Mouse (Mus musculus): Measurements from ENCODE around the gene Ccpg1os. TPM values are rescaled to one million over a fixed set of nuclear protein-coding genes. Genes with fewer than 3 reads are reported as not detected.

Gene Ccpg1os
- total RNA-seq, 2 experiments from 2014 or later = 9.3 to 11.0 TPM

GRCm38 (mm10) chr9:72972435-72972834 lies 12.7 kb downstream of the Ccpg1os start:
- no peak overlapping the region for H3K4me3 ChIP-seq
- DNase-seq (ENCODE audit: low spot score in 2 of 2) = no peak
- H3K27ac ChIP-seq = peak overlapping the region; percentile 59
- no peak for TF ChIP-seq CTCF (conservative IDR thresholded peaks at IDR 0.05)

- H3K27ac ChIP-seq = peak overlapping the region; percentile 89
- no peak for DNase-seq (ENCODE audit: low spot score in 2 of 2)
- no peak; the same call in none of the 2 replicates for TF ChIP-seq CTCF (conservative IDR thresholded peaks at IDR 0.05)
- H3K4me3 ChIP-seq = no peak overlapping the region
These were observed 15.3 kb downstream of the Ccpg1os start for GRCm38 (mm10) chr9:72969874-72970273.

- Histone ChIP-seq H3K4me3 (no peak overlapping the region), H3K27ac (peak overlapping the region; percentile 89)
- peak; percentile 81 for TF ChIP-seq CTCF (conservative IDR thresholded peaks at IDR 0.05)
- peak; percentile 80 to 91 for DNase-seq (ENCODE audit: low spot score in 2 of 2)
These were observed 16.7 kb downstream of the Ccpg1os start for GRCm38 (mm10) chr9:72968349-72969061.

GRCm38 (mm10) chr9:72961959-72962358 lies 23.2 kb downstream of the Ccpg1os start:
- H3K27ac ChIP-seq = no peak overlapping the region
- no peak overlapping the region for H3K4me3 ChIP-seq
- TF ChIP-seq CTCF (conservative IDR thresholded peaks at IDR 0.05) = no peak
- no peak for DNase-seq (ENCODE audit: low spot score in 2 of 2)

GRCm38 (mm10) chr9:72961346-72961745 lies 23.8 kb downstream of the Ccpg1os start:
- H3K27ac ChIP-seq = no peak overlapping the region
- TF ChIP-seq CTCF (conservative IDR thresholded peaks at IDR 0.05) = no peak
- DNase-seq (ENCODE audit: low spot score in 2 of 2) = no peak
- no peak overlapping the region for H3K4me3 ChIP-seq

GRCm38 (mm10) chr9:72958521-72959450 lies 26.4 kb downstream of the Ccpg1os start, which contains the start of the genes Dyx1c1 and Gm44503:
Gene Dyx1c1 (plus strand): TSS chr9:72958785.
Gene Gm44503 (plus strand): TSS chr9:72958852.
- peak within 1 kb of the TSS; percentile 72 for H3K27ac ChIP-seq
- peak; percentile 67 to 74 for DNase-seq (ENCODE audit: low spot score in 2 of 2)
- TF ChIP-seq CTCF (conservative IDR thresholded peaks at IDR 0.05) = peak; percentile 58
- peak within 1 kb of the TSS; percentile 64 for H3K4me3 ChIP-seq

- peak; percentile 84 for TF ChIP-seq CTCF (conservative IDR thresholded peaks at IDR 0.05)
- peak; percentile 21 to 60 for DNase-seq (ENCODE audit: low spot score in 2 of 2)
- H3K27ac ChIP-seq = no peak overlapping the region
- H3K4me3 ChIP-seq = no peak overlapping the region
These were observed 29.6 kb downstream of the Ccpg1os start for GRCm38 (mm10) chr9:72955546-72955945.

- Histone ChIP-seq H3K27ac (no peak overlapping the region), H3K4me3 (no peak overlapping the region)
- DNase-seq (ENCODE audit: low spot score in 2 of 2) = no peak
These were observed 30.4 kb downstream of the Ccpg1os start for GRCm38 (mm10) chr9:72954746-72955145.

GRCm38 (mm10) chr9:72949572-72949971 lies 35.6 kb downstream of the Ccpg1os start:
- H3K4me3 ChIP-seq = no peak overlapping the region
- H3K27ac ChIP-seq = no peak overlapping the region
- no peak for TF ChIP-seq CTCF (conservative IDR thresholded peaks at IDR 0.05)
- no peak for DNase-seq (ENCODE audit: low spot score in 2 of 2)

More at GRCm38 (mm10) chr9:72954746-72955145, 30.4 kb downstream of the Ccpg1os start:
- peak; percentile 66 for TF ChIP-seq CTCF (conservative IDR thresholded peaks at IDR 0.05)

- TF ChIP-seq CTCF (conservative IDR thresholded peaks at IDR 0.05) = peak; percentile 45
- Histone ChIP-seq H3K27ac (no peak overlapping the region), H3K4me3 (no peak overlapping the region)
- DNase-seq (ENCODE audit: low spot score in 2 of 2) = no peak
These were observed 38.2 kb downstream of the Ccpg1os start for GRCm38 (mm10) chr9:72947010-72947409.

GRCm38 (mm10) chr9:72944286-72944685 lies 40.9 kb downstream of the Ccpg1os start:
- no peak for DNase-seq (ENCODE audit: low spot score in 2 of 2)
- no peak overlapping the region for H3K27ac ChIP-seq
- TF ChIP-seq CTCF (conservative IDR thresholded peaks at IDR 0.05) = no peak
- H3K4me3 ChIP-seq = no peak overlapping the region

- peak; percentile 68 for TF ChIP-seq CTCF (conservative IDR thresholded peaks at IDR 0.05)
- H3K4me3 ChIP-seq = no peak overlapping the region
These were observed 41.8 kb downstream of the Ccpg1os start for GRCm38 (mm10) chr9:72943424-72943823.

GRCm38 (mm10) chr9:72936301-72936700 lies 48.9 kb downstream of the Ccpg1os start:
- no peak for DNase-seq (ENCODE audit: low spot score in 2 of 2)
- Histone ChIP-seq H3K4me3 (no peak overlapping the region), H3K27ac (peak overlapping the region; percentile 55; the same call in 1 of the 2 replicates)
- TF ChIP-seq CTCF (conservative IDR thresholded peaks at IDR 0.05) = no peak

More at GRCm38 (mm10) chr9:72943424-72943823, 41.8 kb downstream of the Ccpg1os start:
- DNase-seq (ENCODE audit: low spot score in 2 of 2) = no peak
- no peak overlapping the region for H3K27ac ChIP-seq

Measured in layer of hippocampus, adult 2 months (tissue).